Mouse (Mus musculus) right cerebral cortex, postnatal 4 days (tissue): Measurements from ENCODE around the gene Jph4.
A peak's percentile ranks its signal among the peaks of the same experiment; 100 is the strongest.

Source experiments
- DNase-seq: peaks from one replicate; pipeline ENCODE4 v3.0.0-alpha.2; 2022

The Jph4 gene

DNA sequence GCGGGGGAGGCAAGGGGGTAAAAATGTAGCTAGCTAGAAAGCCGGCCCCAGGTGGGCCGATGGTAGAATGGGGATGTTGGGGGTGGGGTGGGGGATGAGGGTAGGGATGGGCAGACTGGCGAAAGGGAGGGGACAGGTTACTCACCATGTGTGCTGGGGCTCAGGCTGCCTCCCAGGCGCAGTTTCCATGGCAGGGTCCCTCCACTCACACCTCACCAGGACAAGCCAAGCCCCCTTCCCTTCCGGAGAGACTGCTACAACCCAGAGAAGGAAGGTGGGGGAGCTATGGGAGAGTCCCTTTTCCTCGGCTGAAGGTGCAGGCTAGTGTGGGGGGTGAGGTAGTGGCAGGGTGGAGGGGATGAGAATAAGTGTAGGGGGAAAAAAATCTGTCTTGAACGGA, 889 bp downstream of the Jph4 start:
- peak; percentile 32 for DNase-seq

DNA sequence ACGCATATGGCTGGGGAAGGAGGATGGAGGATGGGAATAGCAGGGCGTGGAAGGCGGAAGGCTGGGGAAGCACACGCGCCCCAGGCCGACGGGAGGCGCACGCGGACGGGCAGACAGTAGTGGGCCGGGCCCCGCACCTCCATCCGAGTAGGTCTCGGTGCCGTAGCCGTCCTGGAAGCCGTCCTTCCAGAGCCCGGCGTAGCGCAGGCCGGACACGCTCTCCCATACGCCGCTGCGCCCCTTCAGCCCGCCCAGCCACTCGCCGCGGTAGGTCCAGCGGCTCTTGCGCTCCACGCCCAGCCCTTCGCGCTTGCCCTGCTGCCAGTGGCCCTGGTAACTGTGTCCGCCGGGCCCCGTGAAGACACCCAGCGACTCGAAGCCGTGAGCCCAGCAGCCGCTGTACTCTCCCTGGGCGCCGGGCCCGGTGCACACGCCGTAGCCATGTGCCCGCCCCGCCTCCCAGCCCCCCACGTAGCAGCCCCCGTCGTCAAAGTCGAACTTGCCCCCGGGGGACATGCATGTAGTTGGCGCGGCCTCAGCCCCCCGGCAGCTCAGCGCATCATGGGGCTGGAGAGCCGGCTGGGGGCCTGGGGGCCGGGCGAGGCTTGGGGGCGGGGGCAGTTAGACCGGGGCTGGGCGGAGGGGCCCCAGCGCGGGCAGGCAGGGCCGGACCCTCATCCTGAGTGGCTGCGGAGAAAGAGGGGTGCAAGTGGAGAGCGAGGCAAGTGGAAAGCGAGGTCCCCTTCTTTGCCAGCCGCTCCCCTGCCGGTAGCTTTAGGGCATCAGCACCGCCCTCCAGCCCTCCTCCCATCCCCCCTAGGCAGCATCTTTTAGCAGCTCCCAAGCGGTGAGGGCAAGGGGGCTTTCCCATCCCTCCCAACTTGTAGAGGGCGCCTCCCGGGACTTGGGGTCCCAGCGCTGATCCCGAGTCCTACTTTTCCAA, 1.7 kb downstream of the Jph4 start:
- peak; percentile 68 for DNase-seq

DNA sequence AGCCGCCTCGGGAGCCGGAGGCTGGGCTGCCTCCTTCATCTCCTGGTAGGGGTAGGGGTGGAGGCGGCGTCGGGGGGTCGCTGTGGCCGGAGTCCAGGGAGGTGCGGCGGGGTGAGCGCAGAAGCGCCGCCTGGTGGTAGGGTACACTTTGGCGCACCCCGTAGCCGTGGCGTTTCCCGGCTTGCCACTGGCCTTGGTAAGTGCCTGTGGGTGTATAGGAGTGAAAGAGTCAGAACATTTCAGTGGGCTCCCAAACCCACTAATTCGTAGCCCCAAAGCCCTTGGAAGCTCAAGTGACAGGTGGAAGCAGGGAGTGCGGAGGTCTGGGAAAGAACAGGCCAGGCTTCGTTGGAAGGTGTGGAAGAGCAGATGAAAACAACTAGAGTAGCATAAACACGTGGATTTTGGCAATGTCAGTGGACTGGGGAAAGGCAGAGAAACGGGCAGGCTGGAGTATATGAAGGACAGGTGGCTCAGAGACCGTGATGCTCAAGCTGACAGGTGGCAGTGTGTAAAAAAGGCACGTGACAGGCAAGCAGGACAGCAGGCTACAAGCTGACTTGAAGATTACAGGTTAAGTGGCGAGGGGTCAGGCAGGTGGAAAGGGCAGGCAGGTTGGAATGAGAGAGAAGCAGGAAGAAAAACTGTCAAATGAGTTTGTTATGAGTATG, 2.6 kb downstream of the Jph4 start:
- peak; percentile 53 for DNase-seq

DNA sequence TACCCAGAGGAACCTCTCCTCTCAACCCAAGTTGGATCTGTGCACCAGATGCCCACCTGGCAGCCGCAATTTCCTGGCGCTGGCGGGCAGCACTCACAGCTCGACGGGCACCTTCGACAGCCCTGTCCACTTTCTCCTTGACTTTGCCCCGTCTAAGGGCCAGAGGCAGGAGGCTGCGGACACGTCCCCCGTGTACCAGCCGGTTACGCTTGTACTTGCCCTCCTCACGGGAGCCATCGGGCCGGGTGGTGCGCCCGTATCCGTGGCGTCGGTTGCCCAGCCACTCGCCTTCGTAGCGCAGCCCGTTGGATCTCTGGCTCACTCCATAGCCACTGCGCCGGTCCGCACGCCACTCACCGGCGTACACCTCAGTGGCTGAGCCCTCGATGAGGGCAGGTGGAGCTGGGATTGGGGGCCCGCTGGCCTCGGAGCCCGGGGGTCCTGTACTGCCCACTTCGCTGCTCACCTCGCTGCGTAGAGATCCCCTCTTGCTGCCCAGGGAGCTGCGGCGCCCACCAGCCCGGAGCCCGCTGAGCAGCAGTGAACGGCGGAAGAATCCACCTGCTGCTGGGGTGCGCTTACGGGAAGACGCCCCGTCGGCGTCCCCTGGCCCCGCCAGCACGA, 3.3 kb downstream of the Jph4 start:
- peak; percentile 23 for DNase-seq

DNA sequence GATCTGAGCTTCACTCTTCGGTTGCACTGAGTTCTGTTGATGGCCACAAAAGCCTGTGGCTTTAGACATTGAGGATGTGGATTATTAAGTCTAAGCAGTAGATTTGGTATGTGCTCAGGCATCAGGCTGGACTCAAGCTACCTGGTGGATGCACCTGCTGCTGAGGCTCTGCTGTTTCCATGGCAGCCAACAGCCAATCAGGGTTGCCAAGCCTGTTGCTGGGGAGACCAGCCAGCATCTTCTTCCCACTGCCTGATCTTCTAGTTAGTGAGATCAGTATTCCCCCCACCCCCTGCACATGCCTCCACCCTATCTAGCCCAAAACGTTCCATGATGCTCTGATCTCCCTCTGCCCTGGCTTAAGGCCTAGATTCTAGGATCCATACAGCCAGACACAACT, 5.0 kb downstream of the Jph4 start:
- peak; percentile 35 for DNase-seq

DNA sequence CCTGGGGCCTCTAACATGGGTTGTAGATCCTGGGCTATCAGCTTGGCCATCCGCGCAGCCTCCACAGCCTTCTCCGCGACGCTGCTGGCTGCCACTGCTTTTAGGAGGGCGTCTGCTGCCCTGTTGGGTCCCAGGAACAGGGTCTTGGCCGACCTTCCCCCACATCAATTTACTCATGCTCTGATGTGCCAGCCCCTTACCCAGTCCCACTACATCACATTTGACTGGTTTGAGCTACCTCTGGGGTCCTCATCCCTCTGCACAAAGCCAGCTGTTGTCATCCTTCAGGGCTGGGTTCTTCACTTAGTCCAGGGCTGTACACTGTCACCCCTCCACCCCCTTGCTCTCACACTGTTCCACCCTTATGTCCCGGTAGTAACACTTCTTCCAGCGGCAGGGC, 6.7 kb downstream of the Jph4 start:
- no peak for DNase-seq

DNA sequence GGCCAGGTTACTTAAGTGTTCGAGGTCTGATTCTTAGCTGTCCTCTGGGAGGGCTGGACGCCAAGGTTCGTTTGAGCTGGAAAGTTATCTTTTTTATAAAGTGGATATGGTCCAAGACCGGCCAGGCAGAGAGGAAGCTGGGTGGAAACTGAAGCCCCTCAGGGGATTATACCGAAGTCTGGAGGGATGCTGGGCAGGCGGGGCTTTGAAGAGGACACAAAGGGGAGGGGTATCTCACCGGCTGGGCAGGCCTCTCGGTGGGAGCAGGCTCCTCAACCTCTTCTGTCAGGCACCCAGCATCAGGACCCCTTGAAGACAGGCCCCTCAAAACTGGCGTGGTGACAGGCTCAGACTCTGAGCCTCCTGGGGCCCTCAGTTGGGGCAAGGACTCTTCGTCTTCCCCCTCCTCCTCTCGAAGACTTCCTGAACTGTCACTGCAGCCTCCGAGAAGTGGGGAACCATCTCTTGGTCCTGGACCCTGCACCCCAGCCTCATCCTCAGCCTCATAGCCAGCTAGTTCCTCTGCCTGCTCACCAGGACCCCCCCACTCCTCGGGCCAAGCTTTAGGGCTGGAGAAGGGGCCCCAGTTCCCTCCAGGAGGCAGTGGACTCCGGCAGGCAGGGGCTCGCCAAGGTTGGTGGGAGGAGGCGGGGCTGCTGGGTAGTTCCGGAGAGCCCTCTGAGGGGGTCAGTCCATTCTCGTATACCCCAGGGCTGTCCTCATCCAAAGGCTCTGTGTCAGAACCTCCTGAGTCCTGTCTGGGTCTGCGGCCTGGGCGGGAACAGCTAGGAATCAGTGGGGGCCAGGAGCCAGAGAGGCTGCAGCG, 7.5 kb downstream of the Jph4 start:
- DNase-seq, result peak; percentile 45

DNA sequence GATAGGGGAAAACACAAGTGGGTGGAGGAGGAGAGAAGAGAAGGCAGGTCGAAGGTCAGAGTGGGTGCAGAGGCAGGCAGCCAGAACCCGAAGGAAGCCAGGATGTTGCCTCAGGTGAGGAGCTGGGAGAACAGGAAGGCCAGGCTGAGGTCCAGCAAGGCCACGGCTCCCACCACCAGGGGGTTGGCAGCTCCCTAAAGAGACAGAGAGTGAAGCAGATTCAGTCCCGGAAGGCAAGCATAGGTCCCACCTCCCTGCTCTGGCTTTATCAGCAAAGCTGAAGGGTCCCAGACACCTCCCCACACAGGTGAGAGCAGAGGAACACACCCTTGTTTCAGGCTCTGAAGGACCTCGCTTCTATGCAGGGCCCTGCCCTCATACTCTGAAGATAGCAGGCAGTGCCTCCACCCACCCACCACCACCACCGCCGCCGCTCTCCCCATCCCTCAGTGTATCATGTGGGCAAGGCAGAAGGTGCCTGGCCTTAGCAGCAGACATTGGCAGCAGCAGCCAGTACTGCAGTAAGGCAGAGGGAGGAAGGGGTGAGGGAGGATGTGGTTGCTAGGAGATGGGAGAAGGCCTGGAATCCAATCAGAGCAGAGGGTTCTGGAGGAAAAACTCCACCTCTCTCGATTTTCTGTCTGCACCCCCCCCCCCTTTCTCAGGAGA, 8.4 kb downstream of the Jph4 start:
- DNase-seq, result peak; percentile 64

DNA sequence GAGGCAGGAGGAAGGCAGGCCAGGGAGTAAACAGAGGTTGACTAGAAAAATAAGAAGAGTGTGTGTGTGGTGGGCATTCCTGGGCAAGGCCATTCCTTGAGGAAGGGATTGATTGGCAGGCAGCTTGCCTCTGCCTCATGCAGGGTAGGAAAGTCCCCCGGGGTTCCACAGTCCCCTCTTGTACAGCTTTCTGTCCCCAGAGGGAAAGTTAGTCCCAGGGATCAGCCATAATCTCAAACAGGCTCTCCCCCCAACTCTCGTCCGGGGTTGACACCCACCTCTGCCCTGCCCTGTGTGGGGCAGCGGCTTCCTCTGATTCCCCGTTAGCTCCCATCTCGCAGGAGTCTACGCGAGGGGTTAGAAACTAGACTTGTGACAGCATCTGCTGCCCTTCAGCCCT, 9.7 kb downstream of the Jph4 start:
- DNase-seq, result no peak

DNA sequence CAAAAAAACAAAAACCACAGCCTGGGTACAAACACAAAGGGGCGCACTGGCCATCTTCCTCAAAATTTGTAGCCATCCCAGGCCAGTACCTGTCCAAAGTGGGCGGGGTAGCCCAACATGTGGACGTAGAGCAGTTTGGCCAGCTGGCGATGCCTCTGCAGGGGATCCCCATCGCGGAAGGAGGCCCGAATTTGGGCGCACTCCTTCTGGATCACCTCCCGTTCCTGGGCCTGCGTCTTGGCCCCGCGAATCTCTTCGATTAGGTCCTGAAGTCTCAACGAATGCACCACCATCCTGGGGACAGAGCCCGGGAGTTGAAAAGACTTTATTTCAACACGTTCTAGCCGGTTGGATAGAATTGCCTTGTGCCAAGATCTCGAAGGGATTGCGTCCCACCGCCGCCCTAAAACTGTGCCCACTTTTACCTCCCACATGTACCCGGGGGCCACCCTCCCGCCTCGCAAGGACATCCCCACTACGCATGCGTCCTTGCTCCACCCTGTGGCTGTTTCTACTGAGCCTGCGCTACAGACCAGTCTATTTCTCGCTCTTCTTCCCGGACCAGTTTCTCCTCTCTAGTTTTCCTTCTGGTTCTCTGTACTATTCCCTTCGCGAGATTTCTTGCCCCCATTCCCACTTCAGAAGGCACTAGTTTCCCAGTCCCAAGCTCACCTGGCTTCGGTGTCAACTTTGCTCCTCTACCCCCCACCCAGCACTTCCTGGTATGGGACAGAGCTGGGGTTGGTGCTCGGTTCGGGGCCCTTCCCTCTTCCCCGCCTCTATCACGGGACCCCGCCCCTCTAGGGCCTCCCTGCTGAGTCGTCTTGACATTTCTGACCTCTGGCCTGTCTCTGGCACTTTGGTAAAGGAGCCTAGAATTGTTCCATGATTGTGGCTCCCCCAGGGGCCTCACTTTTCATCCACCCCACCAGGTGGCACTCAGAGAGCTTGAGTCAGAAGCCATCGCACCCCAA, 10.6 kb downstream of the Jph4 start, which contains the start of gene Ap1g2:
Gene Ap1g2, minus strand, starts transcription at position 758 of the 974 bp plus-strand sequence.
- peak; percentile 87 for DNase-seq

DNA sequence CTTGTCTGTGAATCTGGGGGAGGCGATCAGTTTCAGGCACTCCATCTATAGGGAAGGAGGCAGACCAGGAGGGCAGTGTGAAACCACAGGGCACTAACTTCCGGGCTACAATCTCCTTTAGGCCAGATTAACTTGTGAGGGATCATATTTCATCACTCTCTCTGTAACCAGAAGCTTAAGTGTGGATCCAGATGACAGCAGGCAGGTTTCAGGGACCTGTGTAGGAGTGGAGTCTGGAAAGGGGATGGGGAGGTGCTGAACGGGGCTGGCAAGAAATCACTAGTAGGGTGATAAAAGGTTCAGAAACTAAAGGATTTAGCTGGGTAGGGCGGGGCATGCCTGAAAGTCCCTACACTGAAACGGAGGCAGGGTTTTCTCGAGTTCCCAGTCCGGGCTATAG, 11.3 kb downstream of the Jph4 start:
- DNase-seq, result no peak

DNA sequence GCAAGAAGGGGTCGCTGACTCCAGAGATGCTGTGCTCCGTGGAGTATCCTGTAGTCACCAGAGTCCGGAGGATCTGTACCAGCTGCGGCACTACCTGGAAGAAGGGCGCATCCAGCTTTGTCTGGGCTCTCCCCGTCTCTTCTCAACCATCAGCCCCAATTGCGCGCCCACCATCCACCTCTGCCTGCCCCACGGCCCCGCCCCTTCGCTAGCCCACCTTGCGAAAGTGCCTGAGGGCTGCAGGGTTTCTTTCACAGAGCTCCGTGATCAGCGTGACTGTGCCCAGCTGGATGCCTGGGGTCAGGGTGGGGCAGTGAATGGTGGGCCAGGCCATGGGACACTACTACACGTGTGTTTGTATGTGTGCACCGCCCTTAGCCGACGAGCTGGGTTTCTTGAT, 12.4 kb downstream of the Jph4 start:
- no peak for DNase-seq

DNA sequence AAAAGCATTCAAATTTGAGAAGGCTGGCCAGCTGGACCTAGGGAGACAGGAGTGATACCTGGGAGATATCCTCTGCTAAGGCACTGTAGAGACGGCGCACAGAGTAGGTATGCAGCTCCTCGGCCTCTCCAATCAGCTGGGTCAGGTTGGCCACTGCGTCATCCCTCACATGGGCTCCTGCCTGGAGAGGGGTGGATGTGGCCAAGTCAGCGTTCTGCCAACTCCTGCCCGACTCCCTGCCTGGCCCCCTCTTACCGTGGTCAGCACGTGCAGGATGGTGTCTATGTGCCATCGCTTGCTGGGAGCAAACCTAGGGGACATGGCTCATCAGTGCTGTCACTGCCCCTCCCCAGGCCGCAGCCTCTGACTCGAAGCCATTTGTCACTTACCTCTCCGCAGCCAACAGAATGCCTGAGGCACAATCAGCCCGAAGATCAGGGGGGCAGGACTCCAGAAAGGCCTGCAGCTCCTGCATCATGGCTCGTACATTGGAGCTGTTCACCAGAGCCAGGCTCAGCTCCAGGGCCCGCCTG, 14.4 kb downstream of the Jph4 start:
- DNase-seq, result no peak

DNA sequence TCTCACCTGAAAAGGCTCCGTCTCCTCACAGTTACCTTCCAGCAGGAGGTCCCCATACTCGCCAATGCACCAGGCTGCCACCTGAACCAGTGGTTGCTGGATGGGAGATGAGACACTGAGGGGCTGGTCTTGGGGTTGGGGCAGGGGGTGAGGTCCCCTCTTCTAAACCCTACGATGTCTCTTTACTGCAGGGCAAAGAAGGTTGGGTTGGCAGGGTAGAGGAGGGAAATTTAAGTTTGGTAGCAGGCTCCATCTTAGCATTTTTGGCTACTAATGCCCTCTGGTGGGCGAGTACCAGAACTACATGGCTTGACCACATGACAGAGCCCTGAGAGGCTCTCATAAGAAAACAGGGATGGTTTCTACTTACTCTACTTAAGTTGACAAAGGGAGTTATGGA, 15.1 kb downstream of the Jph4 start:
- DNase-seq, result peak; percentile 56

DNA sequence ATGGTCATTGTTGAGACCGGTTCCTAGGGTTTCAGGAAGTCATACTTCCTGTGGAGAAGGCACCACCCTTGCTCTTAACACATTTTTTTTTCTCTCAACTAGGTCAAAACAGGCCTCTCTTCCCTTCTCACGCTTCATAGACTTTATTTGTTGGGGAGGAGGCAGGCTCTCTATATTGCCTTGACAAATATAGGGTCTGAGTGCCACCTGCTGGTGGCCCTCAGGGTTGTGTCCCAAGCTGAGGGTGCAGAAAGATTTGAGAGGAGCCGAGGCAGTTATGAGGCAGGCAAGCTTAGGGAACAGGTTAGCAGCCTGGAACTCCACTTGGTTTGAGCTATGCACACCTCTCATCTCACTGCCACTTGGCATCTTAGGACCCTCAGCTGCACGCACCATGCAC, 18.7 kb downstream of the Jph4 start:
- DNase-seq, result peak; percentile 67

DNA sequence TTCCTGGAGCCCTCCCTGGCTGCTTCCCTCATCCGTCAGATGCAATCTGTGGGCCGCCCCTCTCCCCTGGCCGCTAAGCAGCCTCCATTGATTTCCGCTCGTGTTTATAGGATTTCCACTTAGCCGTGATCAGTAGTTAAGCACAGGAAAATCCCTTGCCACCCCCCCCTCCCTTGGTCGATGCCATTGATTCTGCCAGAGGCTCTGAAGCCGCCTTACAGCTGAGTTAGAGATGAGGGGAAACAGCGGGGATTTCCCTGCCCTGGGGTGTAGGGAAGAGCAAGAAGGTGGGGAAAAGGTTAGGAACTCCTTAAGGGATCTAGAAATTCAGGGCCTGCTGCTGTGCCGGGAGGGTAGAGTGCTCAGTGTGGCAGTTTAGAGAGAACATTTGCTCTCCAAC, 19.1 kb downstream of the Jph4 start:
- no peak for DNase-seq

DNA sequence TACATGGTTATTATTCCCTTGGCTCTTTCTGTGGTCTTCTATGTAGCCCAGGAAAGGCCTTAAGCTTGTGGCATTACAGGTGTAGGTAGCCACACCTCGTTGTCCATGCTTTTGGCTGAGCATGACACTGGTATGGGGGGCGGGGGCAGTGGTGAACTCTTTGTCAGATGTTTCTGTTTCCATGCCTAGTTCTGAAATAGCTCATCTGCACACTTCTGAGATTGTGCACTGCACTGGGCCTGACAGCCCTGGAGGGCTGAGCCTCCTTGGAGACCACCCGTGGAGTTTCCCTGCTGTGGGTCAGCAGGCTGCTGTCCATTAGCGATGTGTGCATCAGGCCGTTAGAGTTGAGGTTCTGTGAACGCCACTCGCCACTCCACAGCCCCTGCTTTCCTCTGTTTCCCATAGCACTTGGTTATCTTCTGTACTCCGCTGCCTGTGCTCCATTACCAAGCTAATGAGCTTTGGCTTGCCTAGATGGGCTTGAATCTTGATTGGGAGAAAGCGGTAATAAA, 20.1 kb downstream of the Jph4 start:
- DNase-seq, result no peak

DNA sequence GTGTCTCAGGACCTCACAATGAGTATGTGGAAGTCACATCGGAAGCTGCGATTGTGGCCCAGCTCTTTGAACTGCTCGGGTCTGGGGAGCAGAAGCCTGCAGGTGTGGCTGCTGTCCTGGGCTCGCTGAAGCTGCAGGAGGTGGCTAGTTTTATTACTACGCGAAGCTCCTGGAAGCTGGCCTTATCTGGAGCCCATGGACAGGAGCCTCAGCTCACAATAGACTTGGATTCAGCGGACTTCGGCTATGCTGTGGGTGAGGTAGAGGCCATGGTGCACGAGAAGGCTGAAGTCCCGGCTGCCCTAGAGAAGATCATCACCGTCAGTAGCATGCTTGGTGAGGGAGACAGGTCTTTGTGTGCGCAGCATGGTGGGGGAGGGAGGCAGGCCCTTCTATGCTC, 21.1 kb downstream of the Jph4 start:
- DNase-seq, result no peak

DNA sequence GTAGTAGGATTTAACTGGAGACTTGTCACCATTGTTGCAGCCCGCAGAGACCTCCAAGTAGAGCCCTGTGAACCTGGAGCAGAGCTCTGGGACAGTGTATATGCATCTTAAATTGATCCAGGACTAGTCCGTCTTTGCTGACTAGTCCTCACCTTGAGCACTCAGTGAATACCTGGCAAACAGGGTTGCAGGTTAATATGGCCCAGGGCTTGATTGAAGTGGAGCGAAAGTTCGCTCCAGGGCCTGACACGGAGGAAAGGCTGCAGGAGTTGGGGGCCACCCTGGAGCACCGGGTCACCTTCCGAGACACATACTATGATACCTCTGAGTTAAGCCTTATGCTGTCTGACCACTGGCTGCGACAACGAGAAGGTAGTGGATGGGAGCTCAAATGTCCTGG, 21.5 kb downstream of the Jph4 start:
- no peak for DNase-seq

DNA sequence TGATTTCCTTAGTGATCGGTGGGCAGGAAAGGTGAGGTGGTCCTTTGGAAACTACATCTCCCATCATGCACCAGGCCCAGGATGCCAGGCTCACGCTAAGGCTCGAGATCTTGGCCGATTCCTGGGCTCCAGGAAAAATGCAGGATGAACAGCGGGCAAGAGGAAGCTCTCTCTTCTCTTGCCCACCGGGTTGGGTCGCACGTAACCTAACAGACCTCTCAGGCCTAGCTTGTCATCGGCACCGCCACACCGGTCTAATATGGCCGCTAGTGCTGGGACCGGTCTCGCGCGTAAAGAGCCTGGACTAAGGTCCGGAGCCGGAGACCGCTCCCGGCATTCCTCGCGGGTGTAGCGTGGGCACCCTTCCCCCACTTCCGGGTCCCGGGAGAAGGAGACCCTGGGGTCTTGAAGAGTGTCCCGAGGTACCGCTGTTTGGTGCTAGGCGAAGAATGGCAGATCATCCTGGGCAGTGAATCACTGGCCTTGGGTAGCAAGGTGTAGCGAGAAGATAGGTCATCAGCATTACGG, 22.0 kb downstream of the Jph4 start, which contains the start of gene Thtpa:
Gene Thtpa, plus strand, starts transcription at position 81 of the 528 bp plus-strand sequence.
- DNase-seq, result peak; percentile 77
